Mouse (Mus musculus): ENCODE data around the gene Hsd3b7.
A peak's percentile ranks its signal among the peaks of the same experiment; 100 is the strongest.
"Not testable (repeated sequence)": the region's sequence is repeated elsewhere in the genome, so short reads cannot be mapped to it uniquely, and the experiment has no call there.

Hsd3b7 gene

DNA sequence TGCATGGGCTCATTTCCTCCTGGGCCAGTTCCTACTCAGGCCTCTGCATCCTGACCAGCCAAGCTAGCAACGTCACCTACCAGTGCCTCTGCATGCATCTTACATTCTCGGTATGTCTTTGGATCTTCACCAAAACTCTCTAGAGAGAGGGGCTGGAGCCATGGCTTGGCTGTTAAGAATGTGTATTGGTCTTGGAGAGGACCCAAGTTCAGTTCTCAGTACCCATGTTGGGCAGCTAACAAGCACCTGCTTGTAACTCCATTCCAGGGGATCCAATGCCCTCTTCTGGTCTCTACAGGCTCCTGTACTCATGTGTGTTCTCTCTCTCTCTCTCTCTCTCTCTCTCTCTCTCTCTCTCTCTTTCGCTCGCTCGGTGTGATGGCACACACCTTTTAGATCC lies 17.4 kb downstream of the Hsd3b7 start:
- DNase-seq = peak in 1 of 2 experiments; percentile 29

GRCm38 (mm10) chr7:127820836-127821509 lies 20.6 kb downstream of the Hsd3b7 start:
- peak in 1 of 2 experiments; percentile 30 for DNase-seq

DNA sequence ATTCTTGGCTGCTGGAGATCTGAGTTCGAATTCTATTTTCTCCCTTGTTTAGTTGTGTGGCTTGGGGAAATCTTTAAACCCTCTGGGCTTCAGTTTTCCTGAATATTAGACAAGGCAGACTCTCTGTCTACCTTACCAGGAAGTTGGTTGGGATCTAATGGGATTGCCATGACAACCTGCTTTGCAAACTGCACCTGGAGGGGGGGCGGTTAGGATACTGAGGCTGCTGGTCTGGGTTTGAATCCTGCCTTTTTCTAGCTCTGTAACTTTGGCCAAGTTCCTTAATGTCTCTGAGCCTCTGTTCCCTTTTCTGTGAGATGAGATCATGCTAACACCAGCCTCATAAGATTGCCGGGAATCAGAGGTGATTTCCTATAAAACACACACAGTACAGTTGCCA lies 22.1 kb downstream of the Hsd3b7 start:
- DNase-seq = no peak

DNA sequence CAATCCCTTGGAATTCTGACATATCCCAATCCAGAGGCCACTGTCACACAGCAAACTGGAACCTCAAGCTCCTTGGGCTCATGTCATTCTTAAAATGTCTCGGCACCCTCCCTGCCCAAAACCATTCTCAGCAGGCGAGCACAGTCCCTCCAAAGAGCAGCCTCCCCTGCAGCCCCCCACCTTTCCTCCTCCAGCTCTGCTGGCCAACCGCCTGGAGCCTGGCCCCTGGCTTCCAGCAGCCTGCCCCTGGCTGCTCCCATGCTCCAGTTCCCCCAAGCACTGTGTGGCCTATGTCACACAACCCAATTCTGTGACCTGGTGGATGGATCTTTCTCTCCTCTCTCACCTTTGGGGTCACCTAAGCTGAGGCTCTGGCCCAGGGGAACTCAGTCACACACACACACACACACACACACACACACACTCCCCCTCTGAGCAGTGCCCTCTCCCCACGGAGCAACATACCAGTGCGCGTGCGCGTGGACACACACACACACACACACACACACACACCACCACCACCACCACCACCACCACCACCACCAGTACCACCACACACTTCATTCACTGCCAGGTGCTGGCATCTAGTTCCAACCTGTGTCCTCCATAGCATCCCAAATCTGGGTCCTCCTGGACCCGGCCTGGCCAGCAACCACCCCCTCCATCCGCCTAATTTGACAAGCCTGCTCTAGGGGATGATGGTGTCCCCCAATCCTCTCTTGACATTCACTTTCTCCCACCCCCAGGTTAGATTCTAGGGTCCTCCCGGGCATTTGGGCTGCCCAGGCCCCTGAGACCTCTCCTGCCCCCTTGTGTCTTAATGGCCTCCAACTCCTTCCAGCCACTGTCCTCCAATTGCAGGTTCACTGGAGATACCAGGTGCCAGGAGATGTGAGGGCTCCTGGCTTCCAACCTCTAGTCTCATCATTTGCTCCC lies 23.1 kb downstream of the Hsd3b7 start:
- DNase-seq = peak; percentile 74 to 76

- peak; percentile 90 to 95 for DNase-seq
Observed at GRCm38 (mm10) chr7:127824176-127824871, 23.9 kb downstream of the Hsd3b7 start, which contains the start of the genes Stx4a and Stx1b. Gene Stx4a, plus strand, starts transcription at chr7:127824294. Gene Stx1b, minus strand, starts transcription at chr7:127824549.

GRCm38 (mm10) chr7:127835550-127835949 lies 35.1 kb downstream of the Hsd3b7 start:
- no peak for DNase-seq

GRCm38 (mm10) chr7:127837473-127837872 lies 37.1 kb downstream of the Hsd3b7 start:
- DNase-seq = peak; percentile 72 to 73

GRCm38 (mm10) chr7:127837878-127838277 lies 37.5 kb downstream of the Hsd3b7 start:
- peak in 1 of 2 experiments; percentile 55 for DNase-seq

DNA sequence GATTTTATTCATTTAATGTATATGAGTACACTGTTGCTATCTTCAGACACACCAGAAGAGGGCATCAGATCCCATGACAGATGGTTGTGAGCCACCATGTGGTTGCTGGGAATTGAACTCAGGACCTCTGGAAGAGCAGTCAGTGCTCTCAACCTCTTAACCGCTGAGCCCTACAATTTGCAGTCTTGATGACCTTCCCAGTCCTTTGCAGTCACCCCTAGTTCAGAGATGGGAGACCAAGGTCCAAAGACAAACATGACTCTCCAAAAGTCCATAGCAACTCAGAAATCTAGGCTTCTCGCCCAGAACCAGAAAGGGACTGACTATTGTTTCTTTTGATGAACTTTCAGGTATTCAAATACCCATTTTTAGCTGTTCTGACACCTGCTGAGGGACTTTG lies 39.6 kb downstream of the Hsd3b7 start:
- not testable (repeated sequence) for DNase-seq

DNA sequence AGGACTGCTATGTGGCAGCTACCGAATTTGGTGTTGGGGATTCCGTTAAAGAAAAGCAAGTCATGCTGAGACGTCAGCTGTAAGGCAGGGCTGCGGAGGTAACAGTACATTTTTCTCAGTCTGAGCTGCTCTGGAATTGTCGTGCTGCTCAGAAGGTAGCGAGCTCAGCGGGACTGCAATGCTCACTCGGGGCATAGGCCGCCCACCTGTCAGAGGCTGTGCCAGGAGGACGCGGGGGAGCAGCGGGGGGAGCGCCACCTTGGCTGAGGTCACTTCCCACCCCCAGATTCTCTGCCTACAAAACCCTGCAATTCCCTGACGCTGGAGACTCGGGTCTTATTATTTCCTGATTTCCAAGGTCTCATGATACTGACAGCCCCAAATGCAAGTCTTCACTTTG lies 40.5 kb downstream of the Hsd3b7 start:
- peak; percentile 86 to 88 for DNase-seq

DNA sequence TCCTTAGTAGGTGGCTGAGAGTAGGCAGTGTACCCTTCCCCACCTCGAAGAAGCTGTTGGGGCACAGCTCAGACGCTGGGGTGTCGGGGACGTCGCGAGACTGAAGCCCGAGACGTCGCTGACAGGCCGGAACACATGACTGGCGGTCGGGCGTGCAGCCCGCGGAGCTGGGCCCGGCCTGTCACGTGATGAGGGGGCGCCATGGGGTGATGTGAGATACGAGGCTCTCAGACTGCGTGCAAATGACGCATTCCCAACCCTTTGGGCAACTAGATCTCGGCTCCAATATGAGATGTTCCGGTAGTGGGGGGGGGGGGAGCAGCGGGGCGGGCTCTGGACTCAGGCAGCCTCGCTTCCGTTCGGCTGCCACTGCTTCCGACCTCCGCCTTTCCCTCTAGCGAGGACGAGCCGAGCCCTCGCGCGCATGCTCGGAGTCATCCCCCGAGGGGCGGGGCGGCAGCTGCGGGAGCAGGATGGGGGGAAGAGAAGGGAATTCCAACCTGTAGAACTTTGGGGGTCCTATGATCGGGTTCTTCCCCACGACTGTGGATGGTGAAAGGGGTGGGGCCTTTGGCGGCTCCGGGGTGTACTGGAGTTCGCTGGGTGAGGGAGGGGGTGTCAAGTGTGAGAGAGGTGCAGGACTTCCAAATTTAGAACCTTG lies 41.1 kb downstream of the Hsd3b7 start:
- DNase-seq = peak; percentile 94 to 96

DNA sequence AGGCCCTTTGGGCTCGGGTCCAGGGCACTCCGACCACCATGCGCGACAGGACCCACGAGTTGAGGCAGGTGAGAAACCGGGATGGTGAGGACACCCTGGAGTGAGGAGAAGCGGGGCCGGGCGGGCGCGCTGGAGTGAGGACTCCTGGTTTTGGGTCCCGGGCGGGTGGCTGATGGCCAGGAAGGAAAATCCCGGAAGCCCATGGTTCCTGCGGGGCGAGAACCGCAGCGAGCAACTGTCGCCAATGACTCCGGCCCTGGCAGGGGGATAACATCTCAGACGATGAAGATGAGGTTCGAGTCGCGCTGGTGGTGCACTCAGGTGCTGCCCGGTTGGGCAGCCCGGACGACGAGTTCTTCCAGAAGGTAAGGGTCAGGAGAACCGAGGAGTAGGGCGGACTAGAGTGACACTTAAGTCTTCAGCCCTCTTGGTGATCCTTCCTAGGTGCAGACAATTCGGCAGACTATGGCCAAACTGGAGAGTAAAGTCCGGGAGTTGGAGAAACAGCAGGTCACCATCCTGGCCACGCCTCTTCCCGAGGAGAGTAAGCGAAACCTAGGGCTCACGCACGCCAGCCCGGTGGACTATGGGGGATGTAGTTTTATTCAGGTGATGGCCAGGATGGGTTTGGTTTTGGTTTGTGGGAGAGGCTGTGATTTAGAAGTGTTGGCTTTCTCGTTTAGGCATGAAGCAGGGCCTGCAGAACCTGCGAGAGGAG lies 41.8 kb downstream of the Hsd3b7 start:
- DNase-seq = peak; percentile 86 to 90

DNA sequence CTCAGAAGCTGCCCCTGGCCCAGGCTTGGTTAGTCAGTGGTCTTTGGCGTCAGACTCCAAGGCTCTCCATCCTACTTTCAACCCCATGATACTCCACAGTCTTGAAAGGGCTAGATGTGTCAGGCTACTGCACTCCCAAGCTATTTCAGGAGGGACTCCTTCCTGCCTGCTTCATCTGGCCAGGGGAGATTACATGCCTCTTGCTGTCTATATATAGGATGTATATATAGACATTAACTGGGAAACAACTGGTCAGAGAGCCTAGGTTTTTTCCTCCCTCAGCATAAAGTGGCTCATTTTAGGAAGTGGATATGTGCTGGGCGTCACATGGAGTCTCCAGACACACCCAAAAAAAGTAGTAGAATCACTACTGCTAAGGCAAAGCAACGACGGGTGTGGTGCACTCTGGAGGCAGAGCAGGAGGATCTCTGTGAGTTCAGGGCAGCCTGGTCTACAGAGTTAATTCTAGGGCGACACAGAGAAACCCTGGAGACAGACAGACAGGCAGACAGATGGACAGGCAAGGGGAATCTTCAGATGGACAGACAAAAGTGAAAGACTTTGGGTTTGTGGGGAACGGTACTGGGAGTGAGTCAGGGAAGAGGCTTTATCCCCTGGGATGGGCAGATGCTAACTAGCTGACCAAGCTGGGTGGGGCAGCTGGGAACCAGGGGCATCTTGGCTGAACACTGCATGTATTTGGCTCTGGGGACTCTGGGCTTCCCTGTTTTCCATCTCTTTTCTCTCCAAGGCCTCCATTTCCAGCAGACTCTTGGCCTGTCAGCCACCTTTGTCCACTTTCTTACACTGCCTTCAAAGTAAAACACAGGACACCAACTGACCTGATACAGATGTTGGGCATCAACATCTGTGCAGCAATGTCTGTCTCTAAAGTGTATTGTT lies 49.8 kb downstream of the Hsd3b7 start:
- DNase-seq = no peak

DNA sequence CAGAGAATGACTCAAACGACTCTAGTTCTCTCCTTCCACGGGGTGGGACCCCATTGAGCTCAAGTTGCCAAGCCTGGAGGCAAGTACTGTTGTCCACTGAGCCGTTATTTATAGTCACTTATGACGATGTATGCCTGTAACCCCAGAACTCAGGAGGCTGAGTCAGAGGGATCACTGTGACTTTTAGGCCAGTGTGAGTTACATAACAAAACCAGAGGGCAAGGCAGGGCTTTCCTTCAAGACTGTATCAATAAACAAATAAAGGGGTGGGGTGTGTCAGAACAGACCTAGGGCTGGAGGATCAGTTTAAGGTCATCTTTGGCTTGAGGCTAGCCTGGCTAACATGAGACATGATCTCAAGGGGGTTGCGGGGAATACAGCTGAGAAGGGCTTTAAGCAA lies 50.5 kb downstream of the Hsd3b7 start:
- DNase-seq = no peak
